Mouse (Mus musculus) erythroid progenitor cell, adult 5-6 weeks (primary cell): ENCODE results near the gene Elane. TPM values are rescaled to one million over a fixed set of nuclear protein-coding genes. Genes with fewer than 3 reads are reported as not detected.

Experiments used
- total RNA-seq, 2 experiments: library from RNA; stranded (forward) in 1 of 2; stranded (reverse) in 1 of 2; fragments of 150-400 nt in 1 of 2; fragments of 186-747, 209-891 nt in 1 of 2; gene quantifications; 2 replicates each; pipeline versions ENCODE4 v1.2.3 to v1.2.4; 2015 to 2017; ENCODE audit warnings: low replicate concordance in 2 of 2

Gene Elane
- total RNA-seq, 2 experiments from 2014 or later = 166 to 613 TPM

Other genes starting within 250 kb of the Elane start
Only the 30 nearest of the 34 such genes appear.
- 12.2 and 15.9 TPM in 2 replicates for gene Tpgs1, start 216.9 kb upstream of the Elane start, total RNA-seq (2015; ENCODE audit: low replicate concordance)
- gene Tpgs1, start 216.9 kb upstream of the Elane start, total RNA-seq (2017; ENCODE audit: low replicate concordance) = 1.9 and 8.3 TPM in 2 replicates
- 42.2 and 66.7 TPM in 2 replicates for gene Cdc34, start 204.1 kb upstream of the Elane start, total RNA-seq (2015; ENCODE audit: low replicate concordance)
- gene Cdc34, start 204.1 kb upstream of the Elane start, total RNA-seq (2017; ENCODE audit: low replicate concordance) = 82.7 and 87.2 TPM in 2 replicates
- not detected in 2 replicates for gene Gzmm, start 197.2 kb upstream of the Elane start, total RNA-seq (2015; ENCODE audit: low replicate concordance)
- not detected in 2 replicates for gene Gzmm, start 197.2 kb upstream of the Elane start, total RNA-seq (2017; ENCODE audit: low replicate concordance)
- gene Bsg, start 181.8 kb upstream of the Elane start, total RNA-seq (2015; ENCODE audit: low replicate concordance) = 1,896 and 2,324 TPM in 2 replicates
- gene Bsg, start 181.8 kb upstream of the Elane start, total RNA-seq (2017; ENCODE audit: low replicate concordance) = 1,328 and 1,345 TPM in 2 replicates
- not detected in 2 replicates for gene Hcn2, start 169.6 kb upstream of the Elane start, total RNA-seq (2015; ENCODE audit: low replicate concordance)
- gene Hcn2, start 169.6 kb upstream of the Elane start, total RNA-seq (2017; ENCODE audit: low replicate concordance) = not detected in 2 replicates
- 8.0 TPM in 1 of 2 replicates, not detected in the other for gene Polrmt, start 139.7 kb upstream of the Elane start, total RNA-seq (2015; ENCODE audit: low replicate concordance)
- 0.64 and 4.4 TPM in 2 replicates for gene Polrmt, start 139.7 kb upstream of the Elane start, total RNA-seq (2017; ENCODE audit: low replicate concordance)
- not detected in 2 replicates for gene Fgf22, start 131.2 kb upstream of the Elane start, total RNA-seq (2015; ENCODE audit: low replicate concordance)
- not detected in 2 replicates for gene Fgf22, start 131.2 kb upstream of the Elane start, total RNA-seq (2017; ENCODE audit: low replicate concordance)
- gene Rnf126, start 119.3 kb upstream of the Elane start, total RNA-seq (2015; ENCODE audit: low replicate concordance) = 40.0 and 58.7 TPM in 2 replicates
- 18.3 and 19.4 TPM in 2 replicates for gene Rnf126, start 119.3 kb upstream of the Elane start, total RNA-seq (2017; ENCODE audit: low replicate concordance)
- 5.4 TPM in 1 of 2 replicates, not detected in the other for gene Fstl3, start 109.0 kb upstream of the Elane start, total RNA-seq (2015; ENCODE audit: low replicate concordance)
- gene Fstl3, start 109.0 kb upstream of the Elane start, total RNA-seq (2017; ENCODE audit: low replicate concordance) = 0.38 and 1.3 TPM in 2 replicates
- gene Prss57, start 95.3 kb upstream of the Elane start, total RNA-seq (2015; ENCODE audit: low replicate concordance) = 25.6 and 44.0 TPM in 2 replicates
- 1.1 and 6.5 TPM in 2 replicates for gene Prss57, start 95.3 kb upstream of the Elane start, total RNA-seq (2017; ENCODE audit: low replicate concordance)
- gene Palm, start 92.7 kb upstream of the Elane start, total RNA-seq (2015; ENCODE audit: low replicate concordance) = 8.8 and 16.2 TPM in 2 replicates
- gene Palm, start 92.7 kb upstream of the Elane start, total RNA-seq (2017; ENCODE audit: low replicate concordance) = 2.0 and 9.2 TPM in 2 replicates
- gene Misp, start 65.3 kb upstream of the Elane start, total RNA-seq (2015; ENCODE audit: low replicate concordance) = not detected in 2 replicates
- not detected in 2 replicates for gene Misp, start 65.3 kb upstream of the Elane start, total RNA-seq (2017; ENCODE audit: low replicate concordance)
- 134 and 185 TPM in 2 replicates for gene Ptbp1, start 31.8 kb upstream of the Elane start, total RNA-seq (2015; ENCODE audit: low replicate concordance)
- 89.3 and 94.7 TPM in 2 replicates for gene Ptbp1, start 31.8 kb upstream of the Elane start, total RNA-seq (2017; ENCODE audit: low replicate concordance)
- 247 and 296 TPM in 2 replicates for gene Prtn3, start 11.8 kb upstream of the Elane start, total RNA-seq (2015; ENCODE audit: low replicate concordance)
- 52.3 and 54.7 TPM in 2 replicates for gene Prtn3, start 11.8 kb upstream of the Elane start, total RNA-seq (2017; ENCODE audit: low replicate concordance)
- gene Plppr3, start 11.6 kb upstream of the Elane start, total RNA-seq (2015; ENCODE audit: low replicate concordance) = 0.84 TPM in 1 of 2 replicates, not detected in the other
- 0.83 and 1.7 TPM in 2 replicates for gene Plppr3, start 11.6 kb upstream of the Elane start, total RNA-seq (2017; ENCODE audit: low replicate concordance)
- not detected in 2 replicates for gene Cfd, start 4.6 kb downstream of the Elane start, total RNA-seq (2015; ENCODE audit: low replicate concordance)
- not detected in 2 replicates for gene Cfd, start 4.6 kb downstream of the Elane start, total RNA-seq (2017; ENCODE audit: low replicate concordance)
- 5.9 and 17.7 TPM in 2 replicates for gene Med16, start 22.7 kb downstream of the Elane start, total RNA-seq (2015; ENCODE audit: low replicate concordance)
- 8.0 and 9.1 TPM in 2 replicates for gene Med16, start 22.7 kb downstream of the Elane start, total RNA-seq (2017; ENCODE audit: low replicate concordance)
- not detected in 2 replicates for gene Gm26602, start 24.6 kb downstream of the Elane start, total RNA-seq (2015; ENCODE audit: low replicate concordance)
- gene Gm26602, start 24.6 kb downstream of the Elane start, total RNA-seq (2017; ENCODE audit: low replicate concordance) = 22.8 TPM in 1 of 2 replicates, not detected in the other
- not detected in 2 replicates for gene Kiss1r, start 30.7 kb downstream of the Elane start, total RNA-seq (2015; ENCODE audit: low replicate concordance)
- gene Kiss1r, start 30.7 kb downstream of the Elane start, total RNA-seq (2017; ENCODE audit: low replicate concordance) = not detected in 2 replicates
- gene R3hdm4, start 35.0 kb downstream of the Elane start, total RNA-seq (2015; ENCODE audit: low replicate concordance) = 60.2 and 65.4 TPM in 2 replicates
- gene R3hdm4, start 35.0 kb downstream of the Elane start, total RNA-seq (2017; ENCODE audit: low replicate concordance) = 37.4 and 45.8 TPM in 2 replicates
- gene Arid3a, start 40.8 kb downstream of the Elane start, total RNA-seq (2015; ENCODE audit: low replicate concordance) = 4.2 and 9.7 TPM in 2 replicates
- 4.8 and 8.6 TPM in 2 replicates for gene Arid3a, start 40.8 kb downstream of the Elane start, total RNA-seq (2017; ENCODE audit: low replicate concordance)
- 4.0 and 10.1 TPM in 2 replicates for gene Wdr18, start 73.9 kb downstream of the Elane start, total RNA-seq (2015; ENCODE audit: low replicate concordance)
- 0.98 and 4.6 TPM in 2 replicates for gene Wdr18, start 73.9 kb downstream of the Elane start, total RNA-seq (2017; ENCODE audit: low replicate concordance)
- not detected in 2 replicates for gene Grin3b, start 84.5 kb downstream of the Elane start, total RNA-seq (2015; ENCODE audit: low replicate concordance)
- gene Grin3b, start 84.5 kb downstream of the Elane start, total RNA-seq (2017; ENCODE audit: low replicate concordance) = not detected in 2 replicates
- gene Tmem259, start 98.1 kb downstream of the Elane start, total RNA-seq (2015; ENCODE audit: low replicate concordance) = 57.0 and 78.9 TPM in 2 replicates
- 49.2 and 51.1 TPM in 2 replicates for gene Tmem259, start 98.1 kb downstream of the Elane start, total RNA-seq (2017; ENCODE audit: low replicate concordance)
- 20.1 and 39.6 TPM in 2 replicates for gene Cnn2, start 102.3 kb downstream of the Elane start, total RNA-seq (2015; ENCODE audit: low replicate concordance)
- gene Cnn2, start 102.3 kb downstream of the Elane start, total RNA-seq (2017; ENCODE audit: low replicate concordance) = 18.2 and 26.3 TPM in 2 replicates
- gene Abca7, start 110.2 kb downstream of the Elane start, total RNA-seq (2015; ENCODE audit: low replicate concordance) = 44.0 and 58.4 TPM in 2 replicates
- 58.6 and 71.8 TPM in 2 replicates for gene Abca7, start 110.2 kb downstream of the Elane start, total RNA-seq (2017; ENCODE audit: low replicate concordance)
- gene Arhgap45, start 130.4 kb downstream of the Elane start, total RNA-seq (2015; ENCODE audit: low replicate concordance) = 23.4 and 23.9 TPM in 2 replicates
- 16.0 and 28.8 TPM in 2 replicates for gene Arhgap45, start 130.4 kb downstream of the Elane start, total RNA-seq (2017; ENCODE audit: low replicate concordance)
- 18.4 and 20.5 TPM in 2 replicates for gene Polr2e, start 153.5 kb downstream of the Elane start, total RNA-seq (2015; ENCODE audit: low replicate concordance)
- gene Polr2e, start 153.5 kb downstream of the Elane start, total RNA-seq (2017; ENCODE audit: low replicate concordance) = 14.6 and 28.4 TPM in 2 replicates
- gene Gpx4, start 160.9 kb downstream of the Elane start, total RNA-seq (2015; ENCODE audit: low replicate concordance) = 371 and 490 TPM in 2 replicates
- 239 and 372 TPM in 2 replicates for gene Gpx4, start 160.9 kb downstream of the Elane start, total RNA-seq (2017; ENCODE audit: low replicate concordance)
- gene Sbno2, start 219.3 kb downstream of the Elane start, total RNA-seq (2015; ENCODE audit: low replicate concordance) = 19.5 and 21.8 TPM in 2 replicates
- 34.3 and 36.1 TPM in 2 replicates for gene Sbno2, start 219.3 kb downstream of the Elane start, total RNA-seq (2017; ENCODE audit: low replicate concordance)